Mouse (Mus musculus) inflammation-experienced regulatory T-cells, adult 6 months (primary cell): ENCODE results near the gene AC170998.1. TPM values are rescaled to one million over a fixed set of nuclear protein-coding genes. Genes with fewer than 3 reads are reported as not detected.

Experiments used
- ATAC-seq: one replicate; pipeline ENCODE4 v1.8.0; 2017
- polyA plus RNA-seq, 3 experiments: library from polyadenylated mRNA; unstranded; fragments of 100-300 nt; shearing (Covaris generic); gene quantifications; one replicate each; pipeline ENCODE4 v1.2.1; 2017

Gene AC170998.1
- 10 to 100 TPM in 2 of 3 experiments, 1 to 10 TPM in 1; 6.0 to 13.5 (median 11.2) TPM for polyA plus RNA-seq

- ATAC-seq: no peak
These were observed at the start of gene AC170998.1 for GRCm38 (mm10) chr17:28725783-28726182. AC170998.1 (plus strand) TSS chr17:28726083.

DNA sequence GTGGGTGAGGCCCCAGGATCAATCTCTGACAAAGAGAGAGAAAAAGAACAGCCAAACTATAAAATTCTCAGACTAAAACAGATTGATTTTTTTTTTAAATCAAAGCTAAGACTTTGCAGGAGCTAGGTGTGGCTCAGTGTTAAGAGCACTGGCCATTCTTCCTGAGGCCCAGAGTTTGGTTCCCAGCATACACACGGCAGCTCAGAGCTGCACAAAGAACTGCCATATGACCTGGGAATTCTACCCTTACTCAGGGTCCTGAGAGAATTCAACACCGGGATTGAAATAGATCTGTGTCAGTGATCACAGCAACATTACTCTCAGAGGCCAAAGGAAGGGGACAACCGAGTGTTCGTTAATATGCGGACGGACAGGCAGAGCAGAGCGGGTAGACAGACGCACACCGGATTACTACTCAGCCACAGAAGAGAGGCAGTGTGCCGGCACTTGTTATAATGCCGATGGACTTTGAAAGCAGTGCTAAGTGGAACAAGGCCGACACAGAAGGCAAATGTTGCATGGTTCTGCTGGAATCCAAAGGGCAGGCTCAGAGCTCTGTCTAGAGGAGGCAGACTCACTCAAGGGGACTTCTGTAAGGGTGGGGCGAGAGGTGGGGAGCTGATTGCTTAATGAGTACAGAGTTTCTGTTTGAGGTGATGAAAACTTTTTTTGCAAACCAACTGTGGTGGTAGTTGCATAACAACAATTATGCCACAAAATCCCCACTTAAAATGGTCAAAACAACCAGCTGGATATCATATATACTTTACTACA, 43.4 kb upstream of the AC170998.1 start:
- no peak for ATAC-seq

- ATAC-seq: no peak
These were observed 42.3 kb upstream of the AC170998.1 start for GRCm38 (mm10) chr17:28683601-28684000.

- no peak for ATAC-seq
These were observed 41.3 kb upstream of the AC170998.1 start for GRCm38 (mm10) chr17:28684631-28685030.

- ATAC-seq: no peak
These were observed 38.5 kb upstream of the AC170998.1 start for GRCm38 (mm10) chr17:28687354-28687753.

DNA sequence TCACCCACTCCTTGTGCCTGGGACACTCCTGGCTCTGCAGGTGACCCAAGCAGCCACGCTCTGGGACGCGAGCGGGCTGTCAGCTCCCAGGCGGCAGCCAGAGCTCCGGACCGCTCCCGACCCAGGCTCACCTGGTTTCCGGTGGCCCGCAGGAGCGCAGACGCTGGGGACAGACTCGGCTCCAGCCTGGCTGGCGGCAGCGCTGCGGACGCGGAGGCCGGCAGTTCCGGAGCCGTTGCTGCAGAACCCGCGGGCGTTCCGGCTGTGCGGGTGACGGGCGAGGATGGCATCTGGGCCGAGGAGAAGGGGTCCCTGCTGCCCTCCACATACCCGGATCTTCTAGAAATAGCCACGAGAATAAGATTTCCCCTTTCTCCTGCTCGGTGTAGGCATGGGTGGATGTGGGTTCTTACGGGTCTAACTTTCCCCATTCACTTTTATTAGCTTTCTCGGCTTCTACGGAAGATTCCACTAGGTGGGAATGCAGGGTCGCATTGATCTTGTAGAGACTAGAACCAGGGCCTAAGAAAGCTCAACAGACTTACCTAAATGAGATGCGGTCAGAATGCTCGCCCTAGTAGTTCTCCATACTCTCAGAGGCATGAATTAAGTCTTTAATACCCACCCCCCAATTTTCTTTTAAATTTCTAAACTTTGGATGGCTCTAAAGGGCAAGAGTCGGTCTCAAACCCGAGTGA, 36.1 kb upstream of the AC170998.1 start, which contains the start of gene Slc26a8:
TSS of gene Slc26a8 (minus strand) at position 648 of the 698 bp plus-strand sequence.
- no peak for ATAC-seq

DNA sequence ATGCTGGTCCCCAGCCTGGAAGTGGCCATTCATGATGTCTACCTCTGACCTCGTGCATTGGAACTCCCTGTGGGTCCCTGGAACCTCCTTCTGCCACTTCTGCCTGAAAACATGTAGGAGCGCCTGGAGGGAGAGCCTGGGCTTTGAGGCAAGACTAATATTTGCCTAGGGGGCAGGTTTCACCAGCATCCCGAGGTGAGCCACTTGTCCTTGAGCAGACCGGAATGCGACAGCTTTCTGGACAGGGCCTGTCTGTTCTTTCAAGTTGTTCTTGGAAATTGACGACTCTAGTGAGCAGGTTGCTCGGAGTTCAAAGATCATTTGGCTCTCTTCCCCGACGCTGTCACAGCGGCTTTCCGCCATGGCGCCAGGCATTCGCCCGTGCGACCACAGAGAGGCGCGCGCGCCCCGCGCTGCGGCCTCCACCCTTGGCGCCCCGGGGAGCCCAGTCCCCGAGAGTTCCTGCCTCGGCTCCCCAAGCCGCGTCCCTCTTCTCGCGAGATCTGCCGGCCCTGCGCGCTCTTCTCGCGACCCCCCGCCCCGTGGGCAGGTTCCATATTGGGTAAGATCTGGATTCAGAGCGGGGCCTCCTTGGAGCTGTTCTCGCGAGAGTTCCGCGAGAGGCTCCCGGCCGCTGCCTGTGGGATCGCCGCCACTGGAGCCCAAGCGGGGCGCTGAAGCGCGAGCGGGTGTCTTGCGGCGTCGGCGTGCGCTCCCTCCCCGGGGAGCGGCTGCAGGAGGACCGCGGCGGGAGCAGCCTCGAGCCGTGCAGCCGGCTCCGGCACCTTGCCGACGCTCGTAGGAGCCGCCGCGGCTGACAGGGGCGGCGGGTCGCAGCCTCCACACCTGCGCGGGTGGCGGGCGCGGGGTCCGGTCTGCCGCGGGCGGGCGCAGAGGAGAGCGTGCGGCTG, 34.9 kb upstream of the AC170998.1 start, which contains the start of gene Mapk14:
TSS of gene Mapk14 (plus strand) at position 554 of the 911 bp plus-strand sequence.
- peak; percentile 94 for ATAC-seq

GRCm38 (mm10) chr17:28691687-28692340, 34.1 kb upstream of the AC170998.1 start:
- ATAC-seq: no peak

DNA sequence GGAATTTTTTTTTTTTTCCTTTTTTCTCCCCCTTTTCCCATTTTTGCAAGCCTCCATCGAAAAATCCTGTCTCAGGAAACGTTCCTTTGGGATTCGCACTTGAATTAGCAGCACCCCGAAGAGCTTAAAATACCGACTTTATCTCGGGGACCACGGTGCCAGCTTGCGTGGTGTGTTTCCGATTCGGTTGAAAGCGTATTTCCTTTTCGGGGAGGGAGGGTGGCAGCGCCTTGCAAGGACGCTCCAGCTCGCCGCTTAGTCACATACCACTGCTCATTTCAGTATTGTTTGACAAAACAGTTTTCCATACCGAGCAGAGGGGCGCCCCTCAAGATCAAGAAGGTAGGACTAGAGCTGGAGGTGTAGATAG, 33.6 kb upstream of the AC170998.1 start:
- peak; percentile 32 for ATAC-seq

- ATAC-seq: no peak
These were observed 32.8 kb upstream of the AC170998.1 start for GRCm38 (mm10) chr17:28693086-28693485.

GRCm38 (mm10) chr17:28694078-28694477, 31.8 kb upstream of the AC170998.1 start:
- ATAC-seq: no peak

GRCm38 (mm10) chr17:28694832-28695231, 31.1 kb upstream of the AC170998.1 start:
- ATAC-seq: no peak

DNA sequence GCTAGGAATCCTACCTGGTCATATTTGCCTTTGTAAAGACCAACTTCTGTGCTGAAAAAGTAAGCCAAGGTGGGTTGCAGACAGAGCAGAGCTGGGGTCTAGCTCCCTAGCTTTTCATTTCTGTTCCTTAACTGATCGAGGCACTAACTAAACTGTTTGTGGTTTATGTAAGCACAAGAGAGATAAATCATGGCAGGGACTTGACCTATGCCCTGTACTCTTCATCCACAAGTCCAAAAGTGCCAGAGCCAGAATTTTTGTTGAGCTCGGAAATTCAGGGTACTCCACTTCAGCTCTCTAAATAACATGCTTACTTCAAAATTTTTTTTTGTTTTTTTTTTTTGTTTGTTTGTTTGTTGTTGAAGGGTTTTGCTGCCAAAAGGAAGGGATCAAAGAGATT, 29.2 kb upstream of the AC170998.1 start:
- no peak for ATAC-seq

GRCm38 (mm10) chr17:28697290-28698195, 28.3 kb upstream of the AC170998.1 start:
- peak; percentile 72 for ATAC-seq

- peak; percentile 56 for ATAC-seq
These were observed 27.6 kb upstream of the AC170998.1 start for GRCm38 (mm10) chr17:28698245-28698644.

GRCm38 (mm10) chr17:28698672-28699071, 27.2 kb upstream of the AC170998.1 start:
- no peak for ATAC-seq

- no peak for ATAC-seq
These were observed 26.1 kb upstream of the AC170998.1 start for GRCm38 (mm10) chr17:28699789-28700188.

- peak; percentile 37 for ATAC-seq
These were observed 24.7 kb upstream of the AC170998.1 start for GRCm38 (mm10) chr17:28701171-28701570.

- no peak for ATAC-seq
These were observed 24.1 kb upstream of the AC170998.1 start for GRCm38 (mm10) chr17:28701737-28702136.

GRCm38 (mm10) chr17:28702646-28703045, 23.2 kb upstream of the AC170998.1 start:
- peak; percentile 27 for ATAC-seq

- ATAC-seq: no peak
These were observed 19.2 kb upstream of the AC170998.1 start for GRCm38 (mm10) chr17:28706697-28707096.
